ENCODE assay signal across 25 mouse cellular contexts in the genomic region with DNA sequence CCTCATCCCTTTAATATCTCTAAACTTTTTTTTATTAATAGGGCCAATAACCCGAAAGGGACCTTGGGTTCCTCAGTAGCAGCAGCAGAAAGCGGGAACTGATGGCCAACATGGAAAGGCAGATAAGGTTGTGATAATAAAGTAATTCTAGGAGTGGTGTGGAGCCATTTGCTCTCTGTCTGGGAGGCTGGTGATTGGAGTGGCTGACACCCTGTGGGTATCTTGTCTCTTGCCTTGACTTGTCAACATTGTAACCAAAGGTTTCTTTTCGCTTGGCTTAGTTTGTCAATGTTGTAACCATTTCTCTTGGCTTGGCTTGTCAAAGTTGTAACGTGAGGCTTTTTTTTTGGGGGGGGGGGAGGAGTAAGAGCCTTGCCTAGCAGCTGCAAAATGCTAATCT. TPM values are rescaled to one million over a fixed set of nuclear protein-coding genes. Genes with fewer than 3 reads are reported as not detected.
DNase-seq lines count a peak whose midpoint lies in the region.
"Had no signal": no experiment of that assay in that cellular context is flagged by ENCODE, and none has a peak within 500 bp of the region (broad histone marks: within the 10 kb centered on the region; RNA-seq: fewer than 3 reads in every experiment).

No protein-coding gene starts in this region.

- no peaks in the 10 kb centered on the region for H3K27me3 ChIP-seq in embryonic facial prominence, embryonic 10.5 days (replicated peaks; ENCODE audit: low read depth, poor library complexity, severe bottlenecking)
- H3K27me3 ChIP-seq: CH12.LX; embryonic facial prominence, embryonic 13.5 days; embryonic facial prominence, embryonic 15.5 days; forebrain, embryonic 13.5 days; forebrain, embryonic 15.5 days; Patski had no signal

- 78% methylated on average over 4 of the region's 4 CpGs for WGBS in embryonic facial prominence, embryonic 10.5 days

- H3K9me3 ChIP-seq in embryonic facial prominence, embryonic 10.5 days: no peaks in the 10 kb centered on the region
- H3K9me3 ChIP-seq: embryonic facial prominence, embryonic 13.5 days; embryonic facial prominence, embryonic 15.5 days; forebrain, embryonic 13.5 days; forebrain, embryonic 15.5 days had no signal

- no peak overlapping the region for H3K4me3 ChIP-seq in embryonic facial prominence, embryonic 10.5 days
- H3K4me3 ChIP-seq: embryonic facial prominence, embryonic 13.5 days; embryonic facial prominence, embryonic 15.5 days; erythroblast, embryonic 14.5 days; forebrain, embryonic 13.5 days; forebrain, embryonic 15.5 days had no signal

- H3K27ac ChIP-seq in embryonic facial prominence, embryonic 10.5 days (replicated peaks): no peak overlapping the region
- H3K27ac ChIP-seq: embryonic facial prominence, embryonic 13.5 days; embryonic facial prominence, embryonic 15.5 days; forebrain, embryonic 13.5 days; forebrain, embryonic 15.5 days had no signal

- peaks cover 45% of the 10 kb centered on the region for H3K4me1 ChIP-seq in embryonic facial prominence, embryonic 10.5 days
- H3K4me1 ChIP-seq: embryonic facial prominence, embryonic 15.5 days; forebrain, embryonic 13.5 days; forebrain, embryonic 15.5 days had no signal

- peak; percentile 12 for DNase-seq in heart, adult 11 months
- no peak for DNase-seq in heart, adult 8-10 months (ENCODE audit: low spot score)
- DNase-seq in testis, postnatal 14 days (ENCODE audit: low spot score): peak; percentile 54
- DNase-seq in testis, postnatal 10 days (ENCODE audit: low spot score): no peak
- DNase-seq in fat pad, adult 2 months (ENCODE audit: extremely low read depth, low read depth, low spot score): peak; percentile 1
- DNase-seq in embryonic facial prominence, embryonic 10.5 days (ENCODE audit: low spot score): no peak
- DNase-seq in kidney, adult 11 months: no peak
- DNase-seq: adrenal gland, adult 8-10 months; adrenal gland, postnatal 14 days; adrenal gland, postnatal 36 days; B cell, adult 2 months; cerebellum, adult 11-12 months; cerebellum, adult 2 months; cerebellum, adult 9-10 months; cerebellum, postnatal 10 days; cerebellum, postnatal 25 days; forebrain, postnatal 0 days had no signal

- H3K36me3 ChIP-seq in embryonic facial prominence, embryonic 10.5 days (replicated peaks): no peaks in the 10 kb centered on the region
- H3K36me3 ChIP-seq: embryonic facial prominence, embryonic 13.5 days; embryonic facial prominence, embryonic 15.5 days; forebrain, embryonic 15.5 days; G1E had no signal

RNA-seq across cellular contexts. Expression of a gene that starts 53.5 kb away (rescaled TPM):
- total RNA-seq in heart, adult 8-10 months (2022): 10 to 100 TPM in 1 of 4 experiments, 1 to 10 TPM in 3; 8.6 to 12.7 (median 9.3) TPM
- 68.1 and 70.4 TPM in 2 replicates for polyA plus RNA-seq in embryonic facial prominence, embryonic 10.5 days (2016; fragmentation: Nextera tagmentation; extraction: Ambion mirVana)

Comparison
In these comparisons a context has a peak if more than half of its experiments do, and no peak if none do; other contexts are left out.
1. DNase-seq: peak in heart, adult 11 months (single experiment), testis, postnatal 14 days (single experiment) and fat pad, adult 2 months (single experiment); none in heart, adult 8-10 months (single experiment), testis, postnatal 10 days (single experiment), embryonic facial prominence, embryonic 10.5 days (single experiment) and kidney, adult 11 months (single experiment).